Mouse (Mus musculus): ENCODE data around the gene Pipox.

Pipox gene

DNA sequence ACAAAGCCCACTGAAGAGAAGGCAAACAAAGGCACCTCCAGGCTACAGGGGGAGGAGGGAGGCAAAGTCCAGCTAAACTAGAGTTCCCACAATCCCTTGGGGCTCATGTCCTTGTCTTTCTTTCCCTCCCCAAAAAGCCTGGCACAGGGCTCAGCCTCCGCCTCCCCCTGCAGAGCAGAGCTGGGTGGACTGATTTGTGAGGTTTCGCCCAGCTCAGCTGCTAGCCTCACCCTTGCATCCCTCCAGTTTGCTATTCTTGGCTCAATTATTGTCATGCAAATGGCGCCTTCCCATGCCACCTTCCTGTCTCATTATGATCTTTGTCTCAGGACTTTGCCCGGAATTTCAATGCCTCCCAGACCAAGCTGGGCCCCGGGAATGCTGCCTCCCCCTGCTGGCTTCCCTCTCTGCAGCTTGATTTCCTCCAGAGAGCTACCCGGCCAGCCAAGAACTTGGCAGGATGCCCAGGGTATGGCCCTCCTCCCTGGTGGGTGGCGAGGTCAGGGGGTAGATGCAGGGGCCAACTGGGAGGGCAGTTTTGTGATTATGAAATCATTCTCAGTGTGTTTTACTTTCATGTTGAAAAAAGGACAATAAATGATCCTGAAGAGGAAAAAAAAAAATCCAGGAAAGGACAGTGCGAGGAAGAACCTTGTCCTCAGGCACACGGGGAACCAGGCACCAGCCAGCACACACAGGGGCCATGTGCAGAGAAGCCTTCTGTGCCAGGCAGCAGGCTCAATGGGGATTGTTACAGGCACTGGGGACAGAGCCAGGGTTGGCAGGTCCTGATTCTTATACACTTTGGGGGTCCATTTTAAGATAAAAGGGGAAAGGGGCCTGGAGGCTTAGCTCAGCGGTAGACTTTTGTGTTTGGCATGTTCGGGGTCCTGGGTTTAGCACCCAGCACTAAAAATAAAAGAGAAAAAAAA lies at the start of gene Pipox:
Gene Pipox, minus strand, starts transcription at position 310 of the 932 bp plus-strand sequence.
- peak; percentile 85 for DNase-seq (ENCODE audit: low read depth, low spot score)

DNA sequence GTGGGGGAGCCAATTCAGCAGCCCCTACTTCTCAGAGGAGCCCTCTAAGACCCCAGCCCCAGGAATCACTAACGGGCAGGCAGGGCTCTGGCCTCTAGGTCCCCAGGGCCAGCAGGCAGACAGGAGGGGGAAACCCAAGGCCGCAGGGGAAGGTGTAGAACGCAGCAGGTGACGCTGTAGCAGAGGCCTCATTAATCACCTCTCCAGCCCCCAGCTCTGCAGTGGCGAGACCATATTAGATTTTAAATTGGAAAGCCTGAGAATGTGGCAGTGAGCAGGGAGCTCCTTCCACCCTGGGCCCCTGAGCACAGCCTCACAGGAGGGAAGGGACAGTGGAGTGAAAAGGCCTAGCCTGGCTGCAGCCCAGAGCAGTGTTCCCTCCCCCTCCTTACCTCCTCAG lies 48.3 kb upstream of the Pipox start:
- no peak for DNase-seq (ENCODE audit: low read depth, low spot score)

DNA sequence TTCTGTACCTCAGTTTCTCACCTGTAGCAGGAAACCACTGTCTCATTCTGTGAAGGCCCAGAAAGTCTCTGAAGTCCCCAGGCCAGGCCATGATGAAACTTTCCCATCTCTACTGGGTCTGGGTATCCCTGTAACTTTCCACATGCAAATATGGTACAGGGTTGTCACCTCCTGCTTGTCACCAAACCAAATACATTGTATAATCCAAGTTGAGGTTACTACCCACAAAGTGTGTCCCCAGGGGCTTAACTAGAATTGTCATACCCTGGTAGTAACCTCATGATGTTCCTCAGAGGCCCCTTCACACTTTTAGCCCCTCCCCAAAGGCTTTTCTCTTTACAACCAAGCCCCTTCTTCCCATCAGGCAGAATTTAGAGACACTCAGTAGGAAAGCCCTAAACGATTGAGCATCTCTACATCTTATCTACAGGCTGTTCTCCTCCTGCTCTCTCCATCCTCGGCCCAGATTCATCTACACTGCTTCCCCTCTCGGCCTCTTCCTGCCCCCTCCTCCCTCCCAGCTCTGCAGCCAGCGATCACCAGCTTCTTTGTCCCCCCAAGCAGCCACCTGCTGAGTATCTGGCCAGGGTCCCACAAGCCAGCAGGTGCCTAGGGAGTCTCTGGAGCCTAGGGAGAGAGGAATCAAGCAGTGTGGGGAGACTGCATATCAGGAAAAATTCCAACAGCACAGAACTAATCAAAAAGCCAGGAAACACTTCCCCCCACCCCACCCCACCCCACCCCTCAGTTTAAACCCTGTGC lies 43.9 kb upstream of the Pipox start:
- DNase-seq (ENCODE audit: low read depth, low spot score) = no peak

DNA sequence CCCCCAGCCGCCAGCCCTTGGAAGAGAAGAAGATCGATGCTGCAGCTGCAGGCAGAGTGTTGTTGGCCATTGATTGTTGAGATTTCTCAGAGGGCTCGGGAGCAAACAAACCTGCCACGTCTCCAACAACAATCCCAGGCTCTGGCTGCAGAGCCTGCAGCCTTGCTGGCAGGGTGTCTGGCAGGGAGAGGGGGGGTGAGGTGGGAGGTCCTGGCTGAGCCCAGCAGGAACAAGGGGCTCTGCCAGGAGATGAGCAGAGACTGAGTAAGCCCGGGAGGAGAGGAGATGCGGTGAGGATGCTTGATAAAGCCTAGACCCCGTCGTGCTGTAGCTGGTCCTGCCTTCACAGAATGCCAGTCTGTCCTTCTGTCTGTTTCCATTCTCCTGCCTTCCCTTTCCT lies 43.0 kb upstream of the Pipox start:
- no peak for DNase-seq (ENCODE audit: low read depth, low spot score)

DNA sequence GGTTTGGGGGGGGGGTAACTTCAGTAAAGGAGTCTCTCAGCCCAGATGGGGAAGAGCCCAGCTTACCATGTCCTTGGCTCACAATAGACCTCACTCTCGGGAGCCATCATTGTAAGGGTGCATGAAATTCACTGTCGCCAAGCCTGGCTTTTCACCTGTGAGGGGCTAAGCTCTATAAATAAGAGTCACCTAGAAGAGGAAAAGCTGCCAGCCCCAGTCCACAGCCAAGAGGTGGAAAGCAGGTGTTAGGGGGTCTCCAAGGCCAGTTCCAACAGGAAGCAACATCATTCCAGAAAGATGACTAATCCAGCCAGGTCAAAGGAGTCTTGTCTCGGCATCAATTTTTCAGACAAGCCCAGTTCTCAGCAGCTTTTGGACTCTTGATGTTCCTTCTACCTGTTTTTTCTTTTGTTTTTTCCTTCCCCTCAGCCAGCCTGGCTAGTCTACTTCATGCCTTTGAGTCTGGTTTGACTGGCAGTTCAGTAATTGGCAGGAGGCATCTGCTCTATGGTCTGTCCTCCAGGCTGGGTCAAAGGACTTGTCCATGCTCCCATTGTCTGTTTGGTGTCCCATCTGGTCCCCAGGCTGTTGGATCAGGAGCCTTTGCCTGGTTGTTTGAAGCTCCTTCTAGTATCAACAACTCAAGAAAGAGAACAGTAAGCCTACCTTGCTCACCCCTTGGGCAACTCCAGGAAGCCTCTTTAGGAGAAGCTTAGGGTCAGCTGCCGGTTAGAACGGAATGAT lies 40.8 kb upstream of the Pipox start:
- DNase-seq (ENCODE audit: low read depth, low spot score) = no peak

DNA sequence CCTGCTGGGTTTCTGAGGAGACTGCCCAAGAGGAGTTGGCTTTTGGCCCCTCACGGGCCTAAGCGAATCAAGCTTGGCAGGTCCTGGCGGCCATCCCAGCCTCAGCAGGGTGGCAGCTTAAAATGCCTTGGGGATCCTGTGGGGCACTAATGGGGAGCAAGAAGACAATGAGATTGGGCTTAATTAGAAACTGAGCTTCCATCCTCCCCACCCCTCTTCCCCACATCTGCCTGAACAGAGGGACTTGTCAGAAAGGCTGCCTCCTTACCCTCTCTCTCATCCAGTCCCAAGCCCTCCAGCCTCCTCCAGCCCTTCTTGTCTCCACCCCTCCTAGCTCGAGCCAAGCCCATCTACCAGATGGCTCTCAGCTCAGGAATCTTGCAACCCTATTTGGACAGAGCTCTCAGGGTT lies 40.2 kb upstream of the Pipox start:
- DNase-seq (ENCODE audit: low read depth, low spot score) = no peak

DNA sequence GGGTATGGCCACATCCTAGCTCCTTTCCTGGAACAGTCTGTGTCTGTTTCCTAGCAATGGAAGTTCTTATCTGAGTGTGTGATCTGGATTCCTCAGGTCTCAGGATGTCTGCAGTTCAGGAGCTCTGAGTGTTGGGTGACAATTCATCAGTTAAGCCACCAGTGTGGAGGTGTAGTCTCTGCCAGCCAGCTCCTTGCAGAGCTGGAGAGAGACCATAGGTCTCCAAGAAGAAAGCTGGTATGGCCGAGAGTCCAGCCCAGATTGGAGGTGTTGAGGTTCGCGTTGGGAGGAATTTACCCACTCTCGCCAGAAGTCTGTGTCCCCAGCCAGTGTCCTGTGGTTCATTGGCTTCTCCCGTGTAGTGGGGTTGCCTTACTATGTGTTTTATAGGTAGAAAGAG lies 38.7 kb upstream of the Pipox start:
- no peak for DNase-seq (ENCODE audit: low read depth, low spot score)

DNA sequence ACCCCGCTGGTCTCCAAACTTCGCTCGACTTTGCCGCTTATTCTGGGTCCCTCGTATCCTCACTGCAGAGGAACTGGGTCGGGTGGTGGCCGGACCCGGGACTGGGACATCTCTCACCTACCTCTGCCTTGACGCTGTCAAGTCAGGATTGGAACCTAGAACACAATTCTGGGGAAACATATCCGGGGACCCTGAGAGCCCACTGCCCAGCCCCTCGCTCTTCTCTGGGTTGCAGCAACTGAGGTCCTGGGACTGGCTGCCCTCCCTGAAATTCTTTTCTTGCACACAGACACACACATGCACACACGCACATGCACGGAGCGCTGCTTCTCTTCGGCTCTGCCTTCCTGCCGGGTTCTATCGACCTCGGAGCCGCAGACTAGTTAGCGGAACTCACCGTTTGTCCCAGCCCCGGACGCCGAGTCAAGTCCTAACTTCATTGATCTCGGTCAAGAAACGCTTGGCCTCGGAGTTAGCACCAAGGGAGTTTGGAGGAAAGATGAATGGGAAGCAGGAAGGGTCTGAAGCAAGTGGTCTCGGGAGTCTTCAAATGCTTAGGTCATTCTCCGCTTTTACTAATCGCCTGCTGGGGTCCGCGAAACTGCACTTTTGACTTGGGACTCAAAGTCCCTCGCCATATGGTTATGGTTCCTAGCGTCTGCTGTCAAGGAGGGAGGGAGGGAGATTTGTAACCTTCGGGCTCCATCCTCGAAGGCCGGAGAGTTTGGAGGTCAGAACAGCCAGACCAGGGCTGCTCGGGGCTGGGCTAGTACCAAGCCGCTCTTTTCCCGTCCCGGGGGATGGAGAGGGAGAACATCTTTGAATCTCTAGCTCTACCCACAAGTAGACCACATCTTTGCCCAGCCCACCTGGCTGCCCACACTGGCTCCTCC lies 37.9 kb upstream of the Pipox start:
- no peak for DNase-seq (ENCODE audit: low read depth, low spot score)

DNA sequence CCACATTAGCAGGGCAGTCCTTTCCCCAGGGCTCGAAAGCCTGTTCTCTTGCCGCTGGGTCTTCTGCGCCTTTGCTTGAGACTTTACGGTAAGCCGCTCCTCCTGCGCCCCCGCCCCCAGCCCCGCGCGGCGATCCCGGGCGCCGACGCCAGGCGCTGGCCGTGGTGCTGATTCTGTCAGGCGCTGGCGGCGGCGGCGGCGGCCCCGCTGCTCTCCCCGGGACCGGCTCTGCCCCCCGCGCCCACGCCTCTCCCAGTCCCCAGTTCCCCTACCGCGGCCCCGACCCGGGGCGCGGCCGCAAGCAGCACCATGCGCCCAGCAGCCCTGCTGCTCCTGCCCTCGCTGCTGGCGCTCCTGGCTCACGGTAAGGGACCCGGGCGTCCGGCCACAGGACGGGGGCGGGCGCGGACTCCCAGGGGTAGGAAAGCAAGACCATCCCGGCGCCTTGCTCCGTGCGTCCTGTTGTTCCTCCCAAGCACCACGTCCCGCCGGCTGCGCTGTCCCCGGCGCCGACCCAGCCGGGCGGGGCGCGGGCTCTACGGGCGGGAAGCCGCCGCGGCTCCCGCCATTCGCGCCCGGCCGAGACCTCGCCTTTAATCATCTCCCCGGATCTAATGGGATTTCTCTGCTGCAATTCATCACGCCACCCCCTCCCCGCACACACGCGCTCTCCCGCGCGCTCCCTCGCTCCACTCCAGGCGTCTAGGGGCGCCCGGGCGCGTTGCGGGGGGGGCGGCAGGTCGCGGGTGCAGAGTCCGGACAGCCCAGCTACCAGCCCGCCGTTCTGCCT lies 37.0 kb upstream of the Pipox start, which contains the start of gene Sez6:
Gene Sez6, plus strand, starts transcription at position 50 of the 790 bp plus-strand sequence.
- DNase-seq (ENCODE audit: low read depth, low spot score) = peak; percentile 84

DNA sequence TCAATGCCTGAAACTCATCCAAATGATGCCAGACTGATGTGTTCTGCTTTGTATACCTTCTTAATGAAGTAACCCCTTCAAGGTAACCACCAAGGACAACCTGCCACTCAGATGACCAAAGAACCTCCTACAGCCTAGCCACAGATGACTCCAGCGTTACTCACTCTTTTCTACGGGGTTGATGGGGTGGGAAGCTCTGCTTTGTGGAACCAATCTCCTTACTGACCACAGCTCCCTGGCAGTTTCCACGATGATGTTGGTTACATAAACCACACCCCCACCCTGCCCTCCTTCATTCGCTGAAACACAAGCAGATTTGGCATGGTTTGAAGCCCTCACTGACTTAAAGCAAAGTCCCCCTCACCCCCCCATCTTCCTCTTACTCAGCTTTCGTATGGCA lies 33.9 kb upstream of the Pipox start:
- no peak for DNase-seq (ENCODE audit: low read depth, low spot score)

DNA sequence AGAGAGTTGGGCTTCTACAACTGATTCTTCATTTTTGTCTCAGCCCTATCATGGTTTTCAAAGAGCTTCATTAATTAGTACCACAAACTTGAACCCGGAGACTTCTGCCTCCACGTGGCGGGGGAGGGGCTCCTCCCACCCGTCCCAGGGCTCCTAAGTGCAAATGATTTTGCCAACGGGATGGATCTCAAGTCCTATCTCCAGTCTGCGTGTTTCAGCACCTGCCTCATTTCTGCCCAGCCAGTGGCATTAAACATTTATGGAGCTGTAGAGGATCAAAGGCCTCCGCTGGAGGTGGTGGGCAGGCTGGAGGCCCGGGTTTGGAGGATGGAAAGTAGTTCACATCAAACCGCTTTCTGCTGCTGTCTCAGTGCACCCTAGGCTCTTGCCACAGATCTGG lies 32.8 kb upstream of the Pipox start:
- DNase-seq (ENCODE audit: low read depth, low spot score) = no peak

DNA sequence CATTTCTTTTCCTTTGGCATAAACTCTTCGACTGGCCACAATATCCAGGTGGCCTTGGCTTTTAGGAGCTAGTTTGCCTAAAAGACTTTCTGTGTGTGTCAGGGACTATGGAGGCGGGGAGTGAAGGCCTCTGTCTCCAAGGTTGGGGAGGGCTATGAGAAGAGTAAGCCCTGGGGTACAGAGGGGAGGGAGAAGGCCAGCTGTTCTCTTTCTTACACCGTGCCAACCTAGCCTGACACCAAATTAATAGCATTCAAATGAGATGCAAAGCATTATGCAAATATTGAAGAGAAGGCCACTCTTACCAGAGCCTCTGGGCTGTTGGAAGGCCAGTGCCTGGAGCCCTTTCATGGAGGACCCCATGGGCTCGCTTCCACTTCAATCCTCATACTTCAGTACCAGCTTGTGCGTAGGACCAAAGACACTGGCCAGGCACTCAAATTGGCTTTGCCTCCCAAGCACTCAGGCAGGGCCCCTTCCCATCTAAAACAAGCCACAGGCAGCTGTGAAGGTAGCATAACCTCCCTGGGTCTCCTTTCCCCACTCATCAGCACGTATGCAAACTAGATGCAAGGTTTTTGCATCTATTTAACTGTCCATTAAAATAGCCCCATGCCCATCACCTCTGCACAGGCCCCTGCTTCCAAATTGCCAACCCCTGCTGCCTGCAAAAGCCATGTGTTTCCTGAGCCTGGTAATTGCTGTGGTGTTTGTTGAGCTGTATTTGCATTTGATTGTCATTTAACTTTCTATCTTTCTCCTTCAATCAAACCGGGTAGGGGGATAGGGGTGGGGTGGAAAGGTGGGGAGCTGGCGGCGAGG lies 32.2 kb upstream of the Pipox start:
- no peak for DNase-seq (ENCODE audit: low read depth, low spot score)

DNA sequence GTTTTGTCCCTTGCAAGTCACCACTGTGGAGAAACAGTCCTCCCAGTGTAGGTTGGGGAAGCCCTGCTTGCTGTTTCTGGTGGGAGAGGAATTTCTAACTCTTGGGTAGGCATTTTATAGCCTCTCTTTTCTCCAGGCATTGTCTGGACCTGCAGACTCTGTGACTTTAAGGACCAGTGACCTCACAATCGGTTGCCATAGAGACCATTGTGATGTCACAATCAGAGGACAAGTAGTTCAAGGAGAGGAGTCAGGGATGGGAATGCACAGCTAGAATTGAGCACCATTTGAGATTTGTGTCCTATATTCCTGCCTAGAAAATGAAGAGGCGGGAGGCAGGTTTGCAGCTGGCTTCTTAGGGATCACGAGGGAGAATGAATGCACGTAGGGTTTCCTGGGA lies 29.4 kb upstream of the Pipox start:
- DNase-seq (ENCODE audit: low read depth, low spot score) = no peak

DNA sequence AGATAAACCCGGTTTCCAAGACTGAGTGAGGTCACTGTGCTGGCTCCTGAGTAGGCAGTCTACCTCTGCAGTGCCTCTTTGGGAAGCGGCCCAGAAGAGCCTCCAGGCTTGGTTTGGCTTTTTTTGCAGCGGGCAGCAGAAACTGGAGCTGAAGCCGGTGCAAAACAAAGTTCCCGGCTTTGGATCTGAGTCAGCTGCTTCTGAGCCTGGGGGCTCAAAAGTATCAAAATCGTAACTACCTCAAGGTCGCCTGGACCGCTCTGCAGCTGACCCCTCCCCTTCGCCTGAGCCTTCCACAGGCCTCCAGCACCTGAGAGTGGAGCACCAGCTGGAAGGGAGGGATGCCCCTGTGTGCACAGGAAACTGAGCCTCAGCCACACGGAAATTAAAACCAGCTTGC lies 23.3 kb upstream of the Pipox start:
- DNase-seq (ENCODE audit: low read depth, low spot score) = no peak

DNA sequence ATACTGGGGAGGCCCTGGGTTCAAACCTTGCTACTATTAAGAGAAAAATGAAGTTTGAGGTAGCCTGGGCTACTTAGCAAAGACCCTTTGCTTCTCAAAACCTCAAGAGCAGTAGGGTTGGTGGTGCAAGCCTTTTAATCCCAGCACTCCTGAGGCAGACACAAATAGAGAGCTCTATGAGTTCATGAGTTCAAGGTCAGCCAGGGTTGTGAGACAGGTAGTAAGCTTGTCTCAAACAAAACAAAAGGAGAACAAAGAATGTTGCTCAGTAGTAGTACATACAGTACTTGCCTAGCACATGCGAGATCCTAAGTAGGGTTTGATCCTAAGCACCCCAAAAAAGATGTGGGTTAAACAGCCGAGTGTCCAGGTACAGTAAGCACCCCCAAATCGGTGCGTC lies 22.8 kb upstream of the Pipox start:
- no peak for DNase-seq (ENCODE audit: low read depth, low spot score)

DNA sequence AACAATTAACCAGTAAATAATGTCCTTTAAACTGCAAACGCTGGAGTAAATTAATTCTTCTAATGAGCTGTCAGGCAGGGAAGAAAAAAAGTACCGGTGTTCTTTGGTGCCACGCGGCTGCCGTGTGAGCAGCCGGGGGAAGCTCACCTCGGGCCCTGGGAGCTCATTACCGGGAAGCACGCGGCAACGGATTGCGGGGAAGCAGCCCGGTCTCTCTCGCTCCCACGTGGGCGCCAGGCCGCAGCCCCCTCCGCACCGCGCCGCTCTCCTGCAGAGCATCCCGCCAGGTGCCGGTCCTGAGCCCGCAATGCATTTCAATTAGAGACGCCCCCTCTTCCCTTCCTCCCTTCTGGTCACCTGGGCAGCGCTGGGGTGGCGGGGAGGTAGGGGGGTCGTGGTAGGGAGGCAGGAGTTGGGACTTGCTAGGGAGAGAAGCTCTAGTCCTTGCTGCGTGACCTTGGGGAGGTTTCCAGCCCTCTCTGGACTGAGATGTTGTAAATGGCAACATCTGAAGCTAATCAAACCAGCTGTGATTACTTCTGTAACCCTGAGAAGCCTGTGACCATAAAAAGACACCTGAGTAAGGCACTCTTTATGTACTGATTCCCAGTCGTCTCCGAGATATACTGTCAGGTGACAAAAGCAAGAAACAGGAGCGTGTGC lies 20.8 kb upstream of the Pipox start:
- no peak for DNase-seq (ENCODE audit: low read depth, low spot score)

DNA sequence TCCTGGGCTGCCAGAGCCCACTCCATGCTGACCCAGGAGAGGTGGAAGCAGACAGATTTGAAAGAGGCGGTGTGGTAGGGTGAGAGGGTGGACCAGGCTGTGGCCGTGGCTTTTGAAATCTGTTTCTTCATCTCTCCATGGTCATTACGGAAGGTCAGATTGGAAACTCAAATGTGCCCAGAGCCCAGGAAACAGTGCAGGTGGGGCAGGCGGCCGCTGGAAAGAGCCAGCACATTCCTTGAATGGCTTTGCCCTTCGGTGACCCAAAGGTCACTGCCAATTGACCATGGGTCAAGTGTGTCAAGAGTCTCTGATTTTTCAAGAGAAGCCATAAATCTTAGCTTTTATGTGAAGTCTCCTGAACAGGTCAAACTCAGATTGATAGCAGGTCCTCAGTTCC lies 19.6 kb upstream of the Pipox start:
- DNase-seq (ENCODE audit: low read depth, low spot score) = peak; percentile 59

DNA sequence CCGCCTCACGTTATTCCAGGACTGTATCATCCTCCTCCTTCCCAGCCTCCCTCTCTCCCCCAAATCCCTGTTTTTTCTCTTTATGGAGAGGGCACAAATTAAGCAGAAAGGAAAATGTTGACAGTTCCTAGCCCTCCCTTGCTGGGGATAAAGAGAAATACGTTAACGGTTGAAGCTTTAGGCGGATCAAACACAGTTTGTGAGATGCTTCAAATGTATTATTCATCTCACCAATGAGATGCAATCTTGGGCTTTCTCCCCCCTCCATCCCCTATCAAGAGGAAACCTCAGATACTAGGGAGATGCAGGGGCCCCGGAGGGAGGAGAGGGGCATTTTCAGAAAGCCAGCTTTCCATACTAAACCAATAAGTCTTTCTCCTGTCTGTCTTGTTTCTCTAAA lies 15.9 kb upstream of the Pipox start:
- no peak for DNase-seq (ENCODE audit: low read depth, low spot score)

DNA sequence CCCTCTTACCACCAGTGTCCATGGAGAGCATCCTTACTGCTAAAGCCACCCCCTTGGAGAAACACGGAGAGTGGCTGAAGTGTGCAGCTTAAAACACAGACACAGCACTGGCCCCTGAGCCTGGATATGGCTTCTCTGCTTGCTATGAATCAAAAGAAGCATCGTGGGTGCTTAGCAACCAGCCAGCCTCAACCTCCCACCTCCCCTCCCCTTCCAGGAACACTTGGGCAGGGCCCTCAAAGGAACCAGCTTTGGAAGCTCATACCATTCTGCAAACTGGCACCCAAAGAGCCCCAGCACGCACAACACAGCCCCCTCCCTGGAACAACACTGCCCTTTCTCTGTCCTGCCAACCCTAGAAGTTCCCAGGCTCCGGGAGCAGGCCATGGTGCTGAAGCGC lies 15.5 kb upstream of the Pipox start:
- DNase-seq (ENCODE audit: low read depth, low spot score) = no peak

Data from mesoderm, embryonic 11.5 days (tissue).